Mouse (Mus musculus) hindbrain, embryonic 13.5 days (tissue): ENCODE data around the gene Stag3. TPM values are rescaled to one million over a fixed set of nuclear protein-coding genes. Genes with fewer than 3 reads are reported as not detected.
A peak's percentile ranks its signal among the peaks of the same experiment; 100 is the strongest.

Source experiments
- ATAC-seq: fragments of 200-750 bp; cut with Nextera tagmentation; 2 replicates; pipeline ENCODE4 v1.8.0; 2017; ENCODE audit warnings: moderate TSS enrichment; ENCODE audit not compliant: low FRiP score
- H3K27ac ChIP-seq: fragments of 300-500 bp; sonication (generic); 2 replicates; pipeline ENCODE4 v1.5.1; 2015; ENCODE audit warnings: inconsistent platforms, mild to moderate bottlenecking, moderate library complexity
- H3K27me3 ChIP-seq: fragments of 300-500 bp; sonication (generic); 2 replicates; pipeline ENCODE4 v1.6.1; 2015; ENCODE audit warnings: mild to moderate bottlenecking, inconsistent platforms
- H3K36me3 ChIP-seq: fragments of 300-500 bp; sonication (generic); 2 replicates; pipeline ENCODE4 v1.6.1; 2015; ENCODE audit warnings: mild to moderate bottlenecking, inconsistent platforms
- H3K4me1 ChIP-seq: fragments of 300-500 bp; sonication (generic); replicated peaks from 2 replicates; pipeline ENCODE4 v1.6.1; 2015; ENCODE audit warnings: inconsistent platforms
- H3K4me2 ChIP-seq: fragments of 300-500 bp; sonication (generic); 2 replicates; pipeline ENCODE4 v1.6.1; 2015; ENCODE audit warnings: inconsistent platforms, mild to moderate bottlenecking, moderate library complexity
- H3K4me3 ChIP-seq: fragments of 300-500 bp; sonication (generic); 2 replicates; pipeline ENCODE4 v1.5.1; 2015; ENCODE audit warnings: mild to moderate bottlenecking, inconsistent platforms
- H3K9ac ChIP-seq: fragments of 300-500 bp; sonication (generic); 2 replicates; pipeline ENCODE4 v1.6.1; 2015; ENCODE audit warnings: mild to moderate bottlenecking, inconsistent platforms
- H3K9me3 ChIP-seq: fragments of 300-500 bp; sonication (generic); 2 replicates; pipeline ENCODE4 v1.6.1; 2016; ENCODE audit warnings: inconsistent platforms
- WGBS: fragments of 180-500 bp; shearing (Covaris S2); methylation state at CpG from one replicate; pipeline ENCODE4 v1.1.7; 2015; 5-methylcytosine and 5-hydroxymethylcytosine counted together
- polyA plus RNA-seq: library from polyadenylated mRNA; unstranded; fragments of >200 nt; fragmentation: Nextera tagmentation; extraction: Ambion mirVana; gene quantifications from 2 replicates; pipeline ENCODE4 v1.2.1, GENCODE M21; 2015

Stag3 gene
- polyA plus RNA-seq, 1 experiment from 2014 or later: 5.8 TPM

GRCm38 (mm10) chr5:138274186-138274585, 5.9 kb upstream of the Stag3 start:
- no peak for ATAC-seq
- WGBS: 43% methylated on average over 8 of the region's 8 CpGs
- peaks cover 41% of the 10 kb centered on the region for H3K36me3 ChIP-seq
- no peaks in the 10 kb centered on the region for H3K27me3 ChIP-seq
- H3K9me3 ChIP-seq: no peaks in the 10 kb centered on the region
- no peak overlapping the region; the same call in 1 of the 2 replicates for H3K27ac ChIP-seq
- 0 out of 2 replicates have a peak overlapping the region, but pooled peaks have one; percentile 6 for H3K4me2 ChIP-seq
- peaks cover 81% of the 10 kb centered on the region for H3K4me1 ChIP-seq
- no peak overlapping the region for H3K4me3 ChIP-seq
- peak overlapping the region; percentile 46; the same call in 1 of the 2 replicates for H3K9ac ChIP-seq

GRCm38 (mm10) chr5:138275216-138276050, 4.6 kb upstream of the Stag3 start:
- H3K4me1 ChIP-seq: peaks cover 81% of the 10 kb centered on the region
- H3K36me3 ChIP-seq: peaks cover 41% of the 10 kb centered on the region
- peak overlapping the region; percentile 81 for H3K9ac ChIP-seq
- no peaks in the 10 kb centered on the region for H3K9me3 ChIP-seq
- H3K4me2 ChIP-seq: peak overlapping the region; percentile 82
- peak overlapping the region; percentile 64 for H3K27ac ChIP-seq
- H3K27me3 ChIP-seq: no peaks in the 10 kb centered on the region
- peak overlapping the region; percentile 45 for H3K4me3 ChIP-seq
- no peak for ATAC-seq
- 12% methylated on average over 41 of the region's 41 CpGs for WGBS

GRCm38 (mm10) chr5:138277994-138278393, 2.0 kb upstream of the Stag3 start:
- WGBS: 85% methylated on average over 7 of the region's 7 CpGs
- H3K27ac ChIP-seq: 0 out of 2 replicates have a peak overlapping the region, but pooled peaks have one; percentile 24
- H3K27me3 ChIP-seq: 0 out of 2 replicates have a peak, but pooled peaks cover 12% of the 10 kb centered on the region
- peaks cover 62% of the 10 kb centered on the region for H3K4me1 ChIP-seq
- H3K4me3 ChIP-seq: peak overlapping the region; percentile 82
- peaks cover 41% of the 10 kb centered on the region for H3K36me3 ChIP-seq
- H3K9ac ChIP-seq: peak overlapping the region; percentile 95
- no peaks in the 10 kb centered on the region; the same call in 1 of the 2 replicates for H3K9me3 ChIP-seq
- no peak for ATAC-seq
- H3K4me2 ChIP-seq: peak overlapping the region; percentile 82

GRCm38 (mm10) chr5:138280425-138280768, 357 bp downstream of the Stag3 start:
- no peak for ATAC-seq
- H3K36me3 ChIP-seq: peaks cover 28% of the 10 kb centered on the region
- H3K4me3 ChIP-seq: peak overlapping the region; percentile 82
- 0 out of 2 replicates have a peak, but pooled peaks cover 12% of the 10 kb centered on the region for H3K27me3 ChIP-seq
- H3K4me1 ChIP-seq: peaks cover 38% of the 10 kb centered on the region
- 22% methylated on average over 26 of the region's 26 CpGs for WGBS
- H3K4me2 ChIP-seq: peak overlapping the region; percentile 82
- peak overlapping the region; percentile 52; the same call in 1 of the 2 replicates for H3K27ac ChIP-seq
- H3K9me3 ChIP-seq: no peaks in the 10 kb centered on the region; the same call in 1 of the 2 replicates
- no peak overlapping the region for H3K9ac ChIP-seq

- Histone ChIP-seq H3K27me3 (0 out of 2 replicates have a peak, but pooled peaks cover 12% of the 10 kb centered on the region), H3K4me1 (peaks cover 33% of the 10 kb centered on the region), H3K4me3 (no peak overlapping the region), H3K9me3 (no peaks in the 10 kb centered on the region; the same call in 1 of the 2 replicates), H3K9ac (no peak overlapping the region), H3K27ac (no peak overlapping the region), H3K4me2 (peak overlapping the region; percentile 82; the same call in 1 of the 2 replicates), H3K36me3 (peaks cover 23% of the 10 kb centered on the region)
- WGBS: 93% methylated on average over 15 of the region's 15 CpGs
- ATAC-seq: no peak
Observed at GRCm38 (mm10) chr5:138280829-138281228, 789 bp downstream of the Stag3 start.

GRCm38 (mm10) chr5:138281798-138282197, 1.8 kb downstream of the Stag3 start:
- no peak for ATAC-seq
- H3K4me1 ChIP-seq: peaks cover 24% of the 10 kb centered on the region
- no peak overlapping the region for H3K27ac ChIP-seq
- H3K36me3 ChIP-seq: peaks cover 15% of the 10 kb centered on the region
- H3K27me3 ChIP-seq: 0 out of 2 replicates have a peak, but pooled peaks cover 12% of the 10 kb centered on the region
- no peak overlapping the region for H3K9ac ChIP-seq
- no peaks in the 10 kb centered on the region; the same call in 1 of the 2 replicates for H3K9me3 ChIP-seq
- 87% methylated on average over 2 of the region's 2 CpGs for WGBS
- no peak overlapping the region for H3K4me2 ChIP-seq
- no peak overlapping the region for H3K4me3 ChIP-seq

DNA sequence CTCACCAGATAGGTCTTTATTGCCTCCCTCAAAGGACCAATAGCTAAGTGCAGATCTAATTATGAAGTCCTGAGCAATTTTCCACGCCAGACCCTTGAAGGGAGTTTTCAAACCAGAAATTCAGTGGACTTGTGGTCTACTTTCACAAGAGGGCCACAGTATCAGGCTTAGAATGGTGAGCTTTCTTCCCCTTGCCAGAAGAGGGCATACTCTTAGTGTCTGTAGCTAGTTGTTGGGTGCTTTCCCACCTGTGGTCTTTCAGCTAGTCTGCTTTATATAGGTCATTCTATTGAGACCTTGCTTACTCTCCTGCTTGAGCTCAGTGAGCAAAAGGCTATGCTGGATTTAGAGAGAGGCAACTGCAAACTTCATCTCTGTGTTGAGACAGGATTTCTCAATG, 3.5 kb downstream of the Stag3 start:
- H3K36me3 ChIP-seq: no peaks in the 10 kb centered on the region
- no peak overlapping the region for H3K4me3 ChIP-seq
- H3K27me3 ChIP-seq: 0 out of 2 replicates have a peak, but pooled peaks cover 12% of the 10 kb centered on the region
- ATAC-seq: no peak
- no peak overlapping the region for H3K9ac ChIP-seq
- H3K9me3 ChIP-seq: no peaks in the 10 kb centered on the region; the same call in 1 of the 2 replicates
- H3K4me2 ChIP-seq: no peak overlapping the region
- H3K4me1 ChIP-seq: peaks cover 6% of the 10 kb centered on the region
- H3K27ac ChIP-seq: no peak overlapping the region
- 45% methylated on average over 1 of the region's 1 CpGs for WGBS

- H3K27me3 ChIP-seq: no peaks in the 10 kb centered on the region
- no peak overlapping the region for H3K4me2 ChIP-seq
- WGBS: 77% methylated on average over 3 of the region's 3 CpGs
- no peak overlapping the region for H3K27ac ChIP-seq
- no peak overlapping the region for H3K4me3 ChIP-seq
- ATAC-seq: no peak
- H3K9me3 ChIP-seq: no peaks in the 10 kb centered on the region
- H3K9ac ChIP-seq: no peak overlapping the region
- H3K36me3 ChIP-seq: no peaks in the 10 kb centered on the region
- H3K4me1 ChIP-seq: no peaks in the 10 kb centered on the region
Observed at GRCm38 (mm10) chr5:138287861-138288260, 7.8 kb downstream of the Stag3 start.

DNA sequence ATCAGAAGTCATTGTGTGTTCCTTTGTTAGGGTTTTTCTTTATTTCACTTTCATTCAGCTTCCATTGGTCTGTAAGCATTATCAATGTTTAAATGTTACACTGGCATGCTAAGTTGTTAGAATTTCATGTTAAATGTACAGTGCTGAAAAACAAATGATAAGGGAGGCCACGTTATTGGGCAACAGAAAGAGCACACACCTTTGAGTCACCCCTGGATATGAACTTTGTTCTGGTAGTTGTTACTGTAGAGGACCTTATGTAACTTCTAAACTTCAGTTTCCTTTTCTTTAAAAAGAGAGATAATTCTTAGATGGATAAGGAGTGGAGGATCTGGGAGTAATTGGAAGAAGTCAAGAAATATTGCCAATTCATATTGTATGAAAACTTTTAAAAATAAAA, 11.6 kb downstream of the Stag3 start:
- Histone ChIP-seq H3K27me3 (no peaks in the 10 kb centered on the region), H3K36me3 (no peaks in the 10 kb centered on the region), H3K27ac (no peak overlapping the region), H3K9me3 (no peaks in the 10 kb centered on the region), H3K4me2 (no peak overlapping the region), H3K9ac (no peak overlapping the region), H3K4me1 (no peaks in the 10 kb centered on the region), H3K4me3 (no peak overlapping the region)
- 84% methylated on average over 1 of the region's 1 CpGs for WGBS
- no peak for ATAC-seq

DNA sequence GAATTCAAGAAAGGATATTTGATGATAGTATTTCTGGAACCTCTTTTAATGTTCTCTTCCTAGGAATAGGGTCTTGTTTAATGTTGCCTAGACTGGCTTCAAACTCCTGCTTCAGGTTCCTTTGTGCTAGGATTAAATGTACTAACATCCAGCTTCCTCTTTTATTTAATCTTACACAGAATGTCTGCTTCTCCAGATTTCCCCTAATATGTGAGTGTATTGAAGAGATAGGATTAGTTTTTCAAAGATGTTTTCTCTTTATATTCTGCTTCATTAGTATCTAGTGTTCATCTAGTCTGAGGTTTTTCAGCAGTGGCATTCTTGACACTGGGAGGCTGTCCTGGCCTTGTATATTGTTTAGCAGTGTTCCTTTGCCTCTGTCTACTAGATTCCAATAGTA, 14.1 kb downstream of the Stag3 start:
- Histone ChIP-seq H3K4me2 (no peak overlapping the region), H3K4me1 (no peaks in the 10 kb centered on the region), H3K36me3 (peaks cover 5% of the 10 kb centered on the region; the same call in 1 of the 2 replicates), H3K27me3 (no peaks in the 10 kb centered on the region), H3K4me3 (no peak overlapping the region), H3K27ac (no peak overlapping the region), H3K9me3 (no peaks in the 10 kb centered on the region), H3K9ac (no peak overlapping the region)
- ATAC-seq: no peak

- Histone ChIP-seq H3K9ac (no peak overlapping the region), H3K27me3 (no peaks in the 10 kb centered on the region), H3K4me2 (no peak overlapping the region), H3K4me3 (no peak overlapping the region), H3K36me3 (peaks cover 10% of the 10 kb centered on the region; the same call in 1 of the 2 replicates), H3K4me1 (no peaks in the 10 kb centered on the region), H3K9me3 (no peaks in the 10 kb centered on the region), H3K27ac (no peak overlapping the region)
- WGBS: 88% methylated on average over 2 of the region's 2 CpGs
- no peak for ATAC-seq
Observed at GRCm38 (mm10) chr5:138299613-138300012, 19.6 kb downstream of the Stag3 start.

GRCm38 (mm10) chr5:138312795-138313194, 32.8 kb downstream of the Stag3 start:
- no peak overlapping the region for H3K9ac ChIP-seq
- 96% methylated on average over 3 of the region's 3 CpGs for WGBS

More at GRCm38 (mm10) chr5:138312795-138313194, 32.8 kb downstream of the Stag3 start:
- H3K4me3 ChIP-seq: no peak overlapping the region
- no peak overlapping the region for H3K4me2 ChIP-seq
- no peaks in the 10 kb centered on the region; the same call in 1 of the 2 replicates for H3K36me3 ChIP-seq
- H3K9me3 ChIP-seq: no peaks in the 10 kb centered on the region
- no peaks in the 10 kb centered on the region for H3K4me1 ChIP-seq
- no peak overlapping the region for H3K27ac ChIP-seq
- no peaks in the 10 kb centered on the region for H3K27me3 ChIP-seq
- ATAC-seq: no peak
